Comparison of ENCODE assay signal across 7 mouse cellular contexts in genomic region chr8:105288958-105289732, GRCm38 (mm10). TPM values are rescaled to one million over a fixed set of nuclear protein-coding genes. Genes with fewer than 3 reads are reported as not detected.
DNase-seq lines count a peak whose midpoint lies in the region; ATAC-seq and TF ChIP-seq lines count a peak whose summit lies in the region.

No protein-coding gene starts in this region.

- peak; percentile 96 for DNase-seq in adrenal gland, postnatal 14 days
- peak; percentile 93 to 94 for DNase-seq in heart, adult 18-20 months
- peak; percentile 90 for DNase-seq in kidney, adult 2 months
- peak; percentile 92 to 95 for DNase-seq in spleen, adult 2 months (ENCODE audit: low read depth in 1 of 2, low spot score in 2 of 2)

- H3K4me1 ChIP-seq in embryonic facial prominence, embryonic 12.5 days: peaks cover 24% of the 10 kb centered on the region
- H3K4me1 ChIP-seq in kidney, adult 2 months (ENCODE audit: control insufficient read depth, insufficient read depth, low read length): peaks cover 7% of the 10 kb centered on the region; the same call in 1 of the 2 replicates
- peaks cover 26% of the 10 kb centered on the region for H3K4me1 ChIP-seq in limb, embryonic 12.5 days (replicated peaks)
- H3K4me1 ChIP-seq in midbrain, embryonic 15.5 days: peaks cover 51% of the 10 kb centered on the region
- peaks cover 11% of the 10 kb centered on the region for H3K4me1 ChIP-seq in spleen, adult 2 months (ENCODE audit: control insufficient read depth, insufficient read depth, insufficient read length)

- peak overlapping the region; percentile 48 for H3K9ac ChIP-seq in embryonic facial prominence, embryonic 12.5 days
- peak overlapping the region; percentile 56 for H3K9ac ChIP-seq in limb, embryonic 12.5 days (replicated peaks)
- H3K9ac ChIP-seq in midbrain, embryonic 15.5 days: peak overlapping the region; percentile 68

- ATAC-seq in embryonic facial prominence, embryonic 12.5 days (ENCODE audit: insufficient number of reproducible peaks, insufficient read depth, low FRiP score, low TSS enrichment): peak; percentile 87
- peak; percentile 86 for ATAC-seq in limb, embryonic 12.5 days (ENCODE audit: insufficient number of reproducible peaks, insufficient read depth, low FRiP score, low TSS enrichment, low read depth)
- ATAC-seq in midbrain, embryonic 15.5 days (replicated peaks): peak; percentile 92

- H3K27me3 ChIP-seq in embryonic facial prominence, embryonic 12.5 days: peaks cover 19% of the 10 kb centered on the region
- H3K27me3 ChIP-seq in kidney, adult 2 months (replicated peaks; ENCODE audit: control insufficient read depth, insufficient read depth, low read length): no peaks in the 10 kb centered on the region
- peaks cover 27% of the 10 kb centered on the region for H3K27me3 ChIP-seq in limb, embryonic 12.5 days
- H3K27me3 ChIP-seq in midbrain, embryonic 15.5 days (replicated peaks): no peaks in the 10 kb centered on the region
- H3K27me3 ChIP-seq in spleen, adult 2 months (ENCODE audit: control insufficient read depth, insufficient read depth, low read length): no peaks in the 10 kb centered on the region

- H3K4me2 ChIP-seq in embryonic facial prominence, embryonic 12.5 days (replicated peaks): peak overlapping the region; percentile 84
- peak overlapping the region; percentile 83 for H3K4me2 ChIP-seq in limb, embryonic 12.5 days
- peak overlapping the region; percentile 70 for H3K4me2 ChIP-seq in midbrain, embryonic 15.5 days

- peak overlapping the region; percentile 52; the same call in 1 of the 2 replicates for H3K27ac ChIP-seq in embryonic facial prominence, embryonic 12.5 days
- peak overlapping the region; percentile 30; the same call in 1 of the 2 replicates for H3K27ac ChIP-seq in kidney, adult 2 months (ENCODE audit: insufficient read depth, low read depth, low read length)
- H3K27ac ChIP-seq in limb, embryonic 12.5 days: peak overlapping the region; percentile 58
- peak overlapping the region; percentile 94 for H3K27ac ChIP-seq in midbrain, embryonic 15.5 days
- H3K27ac ChIP-seq in spleen, adult 2 months (ENCODE audit: insufficient read depth, low read length): peak overlapping the region; percentile 75

- H3K9me3 ChIP-seq in embryonic facial prominence, embryonic 12.5 days: no peaks in the 10 kb centered on the region
- H3K9me3 ChIP-seq in limb, embryonic 12.5 days: no peaks in the 10 kb centered on the region
- H3K9me3 ChIP-seq in midbrain, embryonic 15.5 days: no peaks in the 10 kb centered on the region

- no peak for TF ChIP-seq CTCF in kidney, adult 2 months (conservative IDR thresholded peaks at IDR 0.05; ENCODE audit: insufficient read depth, insufficient read length, low read depth, low read length)
- no peak for TF ChIP-seq CTCF in spleen, adult 2 months (IDR thresholded peaks at IDR 0.05; ENCODE audit: extremely low read depth, insufficient read depth, insufficient read length, insufficient replicate concordance)

- peaks cover 9% of the 10 kb centered on the region; the same call in 1 of the 2 replicates for H3K36me3 ChIP-seq in embryonic facial prominence, embryonic 12.5 days
- no peaks in the 10 kb centered on the region for H3K36me3 ChIP-seq in kidney, adult 2 months (ENCODE audit: control insufficient read depth, insufficient read depth, low read length)
- peaks cover 17% of the 10 kb centered on the region for H3K36me3 ChIP-seq in limb, embryonic 12.5 days
- H3K36me3 ChIP-seq in midbrain, embryonic 15.5 days (replicated peaks): no peaks in the 10 kb centered on the region; the same call in 1 of the 2 replicates
- no peaks in the 10 kb centered on the region for H3K36me3 ChIP-seq in spleen, adult 2 months (ENCODE audit: control insufficient read depth, insufficient read depth, low read length)

- peak; percentile 18 for TF ChIP-seq POLR2A in kidney, adult 2 months (IDR thresholded peaks at IDR 0.05; ENCODE audit: low read depth, low read length)
- peak; percentile 9 for TF ChIP-seq POLR2A in spleen, adult 2 months (IDR thresholded peaks at IDR 0.05; ENCODE audit: low read depth, low read length)

- H3K4me3 ChIP-seq in embryonic facial prominence, embryonic 12.5 days: peak overlapping the region; percentile 44
- H3K4me3 ChIP-seq in kidney, adult 2 months (ENCODE audit: insufficient read depth, low read depth, low read length): peak overlapping the region; percentile 59
- peak overlapping the region; percentile 50 for H3K4me3 ChIP-seq in limb, embryonic 12.5 days (replicated peaks)
- H3K4me3 ChIP-seq in midbrain, embryonic 15.5 days: peak overlapping the region; percentile 62
- H3K4me3 ChIP-seq in spleen, adult 2 months (ENCODE audit: extremely low read depth, insufficient read depth, insufficient read length): peak overlapping the region; percentile 85

- under 1% methylated on average over 53 of the region's 53 CpGs for WGBS in embryonic facial prominence, embryonic 12.5 days
- 3% methylated on average over 53 of the region's 53 CpGs for WGBS in kidney, adult 2 months
- WGBS in limb, embryonic 12.5 days: 1% methylated on average over 53 of the region's 53 CpGs
- WGBS in midbrain, embryonic 15.5 days: under 1% methylated on average over 53 of the region's 53 CpGs
- WGBS in spleen, adult 2 months: under 1% methylated on average over 53 of the region's 53 CpGs

RNA-seq across cellular contexts. Expression of gene 4931428F04Rik, which starts 0.5 kb away (rescaled TPM):
- total RNA-seq in adrenal gland, postnatal 14 days (2021): 2.6 and 4.6 TPM in 2 replicates
- 24.2 and 24.5 TPM in 2 replicates for polyA plus RNA-seq in embryonic facial prominence, embryonic 12.5 days (2016; fragmentation: Nextera tagmentation; extraction: Ambion mirVana)
- 1 to 10 TPM; 1.1 to 1.6 TPM for total RNA-seq in heart, adult 18-20 months (2021)
- 2.1 and 2.5 TPM in 2 replicates for polyA plus RNA-seq in kidney, adult 2 months (2012; rRNA removed)
- polyA plus RNA-seq in limb, embryonic 12.5 days (2016; fragmentation: Nextera tagmentation; extraction: Ambion mirVana): 15.6 and 19.6 TPM in 2 replicates
- 165 and 173 TPM in 2 replicates for polyA plus RNA-seq in midbrain, embryonic 15.5 days (2015; fragmentation: Nextera tagmentation; extraction: Ambion mirVana)
- 3.7 and 3.9 TPM in 2 replicates for polyA plus RNA-seq in spleen, adult 2 months (2012; rRNA removed)

RNA-seq across cellular contexts. Expression of gene Exoc3l, which starts 6.8 kb away (rescaled TPM):
- 16.0 and 20.2 TPM in 2 replicates for total RNA-seq in adrenal gland, postnatal 14 days (2021)
- polyA plus RNA-seq in embryonic facial prominence, embryonic 12.5 days (2016; fragmentation: Nextera tagmentation; extraction: Ambion mirVana): 12.8 and 15.2 TPM in 2 replicates
- total RNA-seq in heart, adult 18-20 months (2021): 1 to 10 TPM; 2.9 to 3.0 TPM
- polyA plus RNA-seq in kidney, adult 2 months (2012; rRNA removed): 11.7 and 15.3 TPM in 2 replicates
- 10.0 and 10.2 TPM in 2 replicates for polyA plus RNA-seq in limb, embryonic 12.5 days (2016; fragmentation: Nextera tagmentation; extraction: Ambion mirVana)
- polyA plus RNA-seq in midbrain, embryonic 15.5 days (2015; fragmentation: Nextera tagmentation; extraction: Ambion mirVana): 11.8 and 12.7 TPM in 2 replicates
- polyA plus RNA-seq in spleen, adult 2 months (2012; rRNA removed): 21.4 and 23.4 TPM in 2 replicates

RNA-seq across cellular contexts. Expression of gene E2f4, which starts 8.3 kb away (rescaled TPM):
- 44.5 and 44.9 TPM in 2 replicates for total RNA-seq in adrenal gland, postnatal 14 days (2021)
- 81.1 and 82.3 TPM in 2 replicates for polyA plus RNA-seq in embryonic facial prominence, embryonic 12.5 days (2016; fragmentation: Nextera tagmentation; extraction: Ambion mirVana)
- 10 to 100 TPM; 21.6 TPM for total RNA-seq in heart, adult 18-20 months (2021)
- polyA plus RNA-seq in kidney, adult 2 months (2012; rRNA removed): 88.1 and 93.5 TPM in 2 replicates
- polyA plus RNA-seq in limb, embryonic 12.5 days (2016; fragmentation: Nextera tagmentation; extraction: Ambion mirVana): 75.6 and 91.3 TPM in 2 replicates
- 45.3 and 48.9 TPM in 2 replicates for polyA plus RNA-seq in midbrain, embryonic 15.5 days (2015; fragmentation: Nextera tagmentation; extraction: Ambion mirVana)
- polyA plus RNA-seq in spleen, adult 2 months (2012; rRNA removed): 165 and 202 TPM in 2 replicates

RNA-seq across cellular contexts. Expression of gene Nol3, which starts 13.2 kb away (rescaled TPM):
- 11.5 and 13.4 TPM in 2 replicates for total RNA-seq in adrenal gland, postnatal 14 days (2021)
- 2.1 and 2.4 TPM in 2 replicates for polyA plus RNA-seq in embryonic facial prominence, embryonic 12.5 days (2016; fragmentation: Nextera tagmentation; extraction: Ambion mirVana)
- total RNA-seq in heart, adult 18-20 months (2021): 10 to 100 TPM; 22.1 to 25.7 TPM
- polyA plus RNA-seq in kidney, adult 2 months (2012; rRNA removed): 4.8 and 5.6 TPM in 2 replicates
- polyA plus RNA-seq in limb, embryonic 12.5 days (2016; fragmentation: Nextera tagmentation; extraction: Ambion mirVana): 1.6 TPM in 2 replicates
- 4.0 and 4.5 TPM in 2 replicates for polyA plus RNA-seq in midbrain, embryonic 15.5 days (2015; fragmentation: Nextera tagmentation; extraction: Ambion mirVana)
- polyA plus RNA-seq in spleen, adult 2 months (2012; rRNA removed): 0.53 and 0.70 TPM in 2 replicates

RNA-seq across cellular contexts. Expression of gene Elmo3, which starts 16.3 kb away (rescaled TPM):
- 3.9 and 5.0 TPM in 2 replicates for total RNA-seq in adrenal gland, postnatal 14 days (2021)
- polyA plus RNA-seq in embryonic facial prominence, embryonic 12.5 days (2016; fragmentation: Nextera tagmentation; extraction: Ambion mirVana): 3.4 and 4.2 TPM in 2 replicates
- 1 to 10 TPM in 1 of 2 experiments, under 1 TPM in 1; 0.60 to 1.6 TPM for total RNA-seq in heart, adult 18-20 months (2021)
- polyA plus RNA-seq in kidney, adult 2 months (2012; rRNA removed): 49.6 and 60.3 TPM in 2 replicates
- 4.3 and 4.4 TPM in 2 replicates for polyA plus RNA-seq in limb, embryonic 12.5 days (2016; fragmentation: Nextera tagmentation; extraction: Ambion mirVana)
- polyA plus RNA-seq in midbrain, embryonic 15.5 days (2015; fragmentation: Nextera tagmentation; extraction: Ambion mirVana): 1.1 and 1.3 TPM in 2 replicates
- polyA plus RNA-seq in spleen, adult 2 months (2012; rRNA removed): 7.2 and 7.7 TPM in 2 replicates

Comparison
In these comparisons a context has a peak if more than half of its experiments do, and no peak if none do; other contexts are left out.
1. Peak in every context shown above with its lines: DNase-seq, ATAC-seq, H3K4me3 ChIP-seq and H3K27ac ChIP-seq.
2. H3K27ac ChIP-seq: peak in every context shown above with its lines; median percentile 94 in midbrain, embryonic 15.5 days; 75 in spleen, adult 2 months; 58 in limb, embryonic 12.5 days; 52 in embryonic facial prominence, embryonic 12.5 days; 30 in kidney, adult 2 months.